In the genomic region with DNA sequence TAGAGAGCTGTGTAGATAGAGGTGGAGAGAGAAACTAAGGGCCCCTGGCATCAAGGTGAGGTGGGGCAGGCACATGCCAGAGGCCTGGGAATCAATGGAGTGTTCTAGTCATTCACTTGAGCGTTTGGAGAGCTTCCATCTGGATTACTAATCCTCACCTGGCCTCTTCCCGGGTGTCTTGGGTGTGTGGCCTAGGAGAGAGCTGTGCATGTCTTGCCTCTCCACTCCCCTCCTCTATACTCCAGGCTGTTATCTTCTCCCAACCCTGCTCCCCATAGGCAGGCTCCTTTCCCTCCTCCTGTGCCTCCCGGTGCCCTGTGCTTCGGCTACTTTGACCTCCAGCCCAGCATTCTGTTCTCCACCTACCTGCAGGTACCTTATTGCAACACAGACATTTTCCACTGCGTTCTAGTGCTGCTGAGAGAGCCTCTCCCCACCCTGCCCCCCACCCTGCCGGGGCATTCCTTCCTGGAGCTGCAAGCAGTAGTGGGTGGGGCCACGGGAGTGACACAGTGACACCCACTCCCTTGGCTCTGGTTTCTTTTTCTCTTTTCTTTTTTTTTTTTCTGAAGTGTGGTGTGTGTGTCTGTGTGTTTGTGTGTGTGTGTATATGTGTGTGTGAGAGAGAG, we compare ENCODE assay signal across 10 mouse cellular contexts. TPM values are rescaled to one million over a fixed set of nuclear protein-coding genes. Genes with fewer than 3 reads are reported as not detected.
DNase-seq lines count a peak whose midpoint lies in the region; ATAC-seq and TF ChIP-seq lines count a peak whose summit lies in the region.
"Had no signal": no experiment of that assay in that cellular context is flagged by ENCODE, and none has a peak within 500 bp of the region (broad histone marks: within the 10 kb centered on the region; RNA-seq: fewer than 3 reads in every experiment).

No protein-coding gene starts in this region.

- peak; percentile 11 for DNase-seq in ovary, postnatal 36 days (ENCODE audit: low spot score)
- no peak for DNase-seq in ovary, postnatal 10 days (ENCODE audit: low spot score)
- peak; percentile 55 for DNase-seq in liver, postnatal 0 days
- DNase-seq in gastrocnemius, postnatal 36 days: no peak
- DNase-seq in embryo, embryonic 10.5 days (ENCODE audit: low spot score): no peak
- no peak for DNase-seq in forebrain, postnatal 0 days
- DNase-seq: cerebellum, adult 9-11 months had no signal

- H3K27ac ChIP-seq in kidney, embryonic 15.5 days: no peak overlapping the region
- no peak overlapping the region for H3K27ac ChIP-seq in liver, postnatal 0 days (ENCODE audit: low read depth)
- H3K27ac ChIP-seq in forebrain, postnatal 0 days (ENCODE audit: low read depth, low read length): no peak overlapping the region
- H3K27ac ChIP-seq: forebrain, embryonic 15.5 days had no signal

- no peak overlapping the region for H3K9ac ChIP-seq in kidney, embryonic 15.5 days
- H3K9ac ChIP-seq in liver, postnatal 0 days (replicated peaks): 0 out of 2 replicates have a peak overlapping the region, but pooled peaks have one; percentile 7
- no peak overlapping the region for H3K9ac ChIP-seq in forebrain, postnatal 0 days
- H3K9ac ChIP-seq: forebrain, embryonic 15.5 days had no signal

- H3K9me3 ChIP-seq in kidney, embryonic 15.5 days (replicated peaks): no peaks in the 10 kb centered on the region
- no peaks in the 10 kb centered on the region for H3K9me3 ChIP-seq in liver, postnatal 0 days (ENCODE audit: low read length)
- no peaks in the 10 kb centered on the region for H3K9me3 ChIP-seq in forebrain, postnatal 0 days (ENCODE audit: low read length)
- H3K9me3 ChIP-seq: forebrain, embryonic 15.5 days had no signal

- no peaks in the 10 kb centered on the region for H3K27me3 ChIP-seq in kidney, embryonic 15.5 days
- H3K27me3 ChIP-seq in liver, postnatal 0 days (ENCODE audit: insufficient read depth, low read length): no peaks in the 10 kb centered on the region
- H3K27me3 ChIP-seq in forebrain, postnatal 0 days (ENCODE audit: insufficient read depth, low read length): no peaks in the 10 kb centered on the region
- H3K27me3 ChIP-seq: forebrain, embryonic 15.5 days had no signal

- H3K4me1 ChIP-seq in kidney, embryonic 15.5 days: peaks cover 18% of the 10 kb centered on the region
- H3K4me1 ChIP-seq in liver, postnatal 0 days (ENCODE audit: insufficient read depth): peaks cover 11% of the 10 kb centered on the region; the same call in 1 of the 2 replicates
- H3K4me1 ChIP-seq in forebrain, postnatal 0 days (ENCODE audit: insufficient read depth): no peaks in the 10 kb centered on the region
- H3K4me1 ChIP-seq: forebrain, embryonic 15.5 days had no signal

- no peaks in the 10 kb centered on the region for H3K36me3 ChIP-seq in kidney, embryonic 15.5 days
- H3K36me3 ChIP-seq in liver, postnatal 0 days (replicated peaks; ENCODE audit: insufficient read depth, low read length): no peaks in the 10 kb centered on the region
- no peaks in the 10 kb centered on the region for H3K36me3 ChIP-seq in forebrain, postnatal 0 days (ENCODE audit: insufficient read depth)
- H3K36me3 ChIP-seq: forebrain, embryonic 15.5 days had no signal

- no peak for TF ChIP-seq EP300 in liver, postnatal 0 days (IDR thresholded peaks at IDR 0.05; ENCODE audit: low read depth)

- intact Hi-C loops in gastrocnemius, postnatal 36 days (cut with DNase I): no loop called here

- H3K4me2 ChIP-seq in kidney, embryonic 15.5 days: peak overlapping the region; percentile 43
- H3K4me2 ChIP-seq in liver, postnatal 0 days (ENCODE audit: low read depth, low read length): 0 out of 2 replicates have a peak overlapping the region, but pooled peaks have one; percentile 26
- no peak overlapping the region for H3K4me2 ChIP-seq in forebrain, postnatal 0 days (ENCODE audit: low read depth)
- H3K4me2 ChIP-seq: forebrain, embryonic 15.5 days; midbrain, embryonic 11.5 days had no signal

- no peak overlapping the region for H3K4me3 ChIP-seq in kidney, embryonic 15.5 days (replicated peaks)
- H3K4me3 ChIP-seq in liver, postnatal 0 days (ENCODE audit: low read depth, low read length): no peak overlapping the region
- no peak overlapping the region for H3K4me3 ChIP-seq in forebrain, postnatal 0 days (ENCODE audit: low read depth, low read length)
- H3K4me3 ChIP-seq: forebrain, embryonic 15.5 days had no signal

- ATAC-seq in kidney, embryonic 15.5 days (replicated peaks; ENCODE audit: low FRiP score): peak; percentile 37
- ATAC-seq in liver, postnatal 0 days: peak; percentile 67
- ATAC-seq in forebrain, postnatal 0 days: no peak
- ATAC-seq: forebrain, embryonic 15.5 days had no signal

- 16% methylated on average over 7 of the region's 7 CpGs for WGBS in kidney, embryonic 15.5 days
- WGBS in liver, postnatal 0 days (ENCODE audit: insufficient replicate concordance): 27% methylated on average over 7 of the region's 7 CpGs
- 34% methylated on average over 7 of the region's 7 CpGs for WGBS in forebrain, postnatal 0 days

- TF ChIP-seq CTCF in liver, postnatal 0 days (IDR thresholded peaks at IDR 0.05; ENCODE audit: low read depth): no peak
- no peak for TF ChIP-seq CTCF in forebrain, postnatal 0 days (IDR thresholded peaks at IDR 0.05; ENCODE audit: low read depth)

RNA-seq across cellular contexts. Expression of a gene that starts 9.2 kb away (rescaled TPM):
- polyA plus RNA-seq in kidney, embryonic 15.5 days (2015; fragmentation: Nextera tagmentation; extraction: Ambion mirVana): 51.3 and 53.6 TPM in 2 replicates
- 194 and 201 TPM in 2 replicates for polyA plus RNA-seq in liver, postnatal 0 days (2015; fragmentation: Nextera tagmentation; extraction: Ambion mirVana)
- total RNA-seq in gastrocnemius, postnatal 36 days (2021): 10 to 100 TPM in 1 of 2 experiments, 1 to 10 TPM in 1; 8.5 to 13.7 TPM
- total RNA-seq in forebrain, postnatal 0 days (2014; rRNA removed): 3.3 and 6.0 TPM in 2 replicates
- polyA plus RNA-seq in forebrain, postnatal 0 days (2015; fragmentation: Nextera tagmentation; extraction: Ambion mirVana): 6.8 and 9.7 TPM in 2 replicates

RNA-seq across cellular contexts. Expression of a gene that starts 37.8 kb away (rescaled TPM):
- polyA plus RNA-seq in kidney, embryonic 15.5 days (2015; fragmentation: Nextera tagmentation; extraction: Ambion mirVana): 696 and 764 TPM in 2 replicates
- 2,261 and 2,342 TPM in 2 replicates for polyA plus RNA-seq in liver, postnatal 0 days (2015; fragmentation: Nextera tagmentation; extraction: Ambion mirVana)
- 100 to 1,000 TPM; 143 to 145 TPM for total RNA-seq in gastrocnemius, postnatal 36 days (2021)
- 533 and 625 TPM in 2 replicates for total RNA-seq in forebrain, postnatal 0 days (2014; rRNA removed)
- 1,729 and 1,732 TPM in 2 replicates for polyA plus RNA-seq in forebrain, postnatal 0 days (2015; fragmentation: Nextera tagmentation; extraction: Ambion mirVana)

RNA-seq across cellular contexts. Expression of a gene that starts 37.9 kb away (rescaled TPM):
- polyA plus RNA-seq in kidney, embryonic 15.5 days (2015; fragmentation: Nextera tagmentation; extraction: Ambion mirVana): 19.7 and 22.1 TPM in 2 replicates
- 5.1 and 5.5 TPM in 2 replicates for polyA plus RNA-seq in liver, postnatal 0 days (2015; fragmentation: Nextera tagmentation; extraction: Ambion mirVana)
- 1 to 10 TPM; 3.2 to 4.8 TPM for total RNA-seq in gastrocnemius, postnatal 36 days (2021)
- 2.3 and 4.6 TPM in 2 replicates for total RNA-seq in forebrain, postnatal 0 days (2014; rRNA removed)
- polyA plus RNA-seq in forebrain, postnatal 0 days (2015; fragmentation: Nextera tagmentation; extraction: Ambion mirVana): 16.7 and 24.2 TPM in 2 replicates

Comparison
In these comparisons a context has a peak if more than half of its experiments do, and no peak if none do; other contexts are left out.
1. DNase-seq: peak in ovary, postnatal 36 days (single experiment) and liver, postnatal 0 days (single experiment); none in ovary, postnatal 10 days (single experiment), gastrocnemius, postnatal 36 days (0 of 2), embryo, embryonic 10.5 days (single experiment) and forebrain, postnatal 0 days (single experiment).